Mouse (Mus musculus): ENCODE data around the gene Dlx5.

The Dlx5 gene

DNA sequence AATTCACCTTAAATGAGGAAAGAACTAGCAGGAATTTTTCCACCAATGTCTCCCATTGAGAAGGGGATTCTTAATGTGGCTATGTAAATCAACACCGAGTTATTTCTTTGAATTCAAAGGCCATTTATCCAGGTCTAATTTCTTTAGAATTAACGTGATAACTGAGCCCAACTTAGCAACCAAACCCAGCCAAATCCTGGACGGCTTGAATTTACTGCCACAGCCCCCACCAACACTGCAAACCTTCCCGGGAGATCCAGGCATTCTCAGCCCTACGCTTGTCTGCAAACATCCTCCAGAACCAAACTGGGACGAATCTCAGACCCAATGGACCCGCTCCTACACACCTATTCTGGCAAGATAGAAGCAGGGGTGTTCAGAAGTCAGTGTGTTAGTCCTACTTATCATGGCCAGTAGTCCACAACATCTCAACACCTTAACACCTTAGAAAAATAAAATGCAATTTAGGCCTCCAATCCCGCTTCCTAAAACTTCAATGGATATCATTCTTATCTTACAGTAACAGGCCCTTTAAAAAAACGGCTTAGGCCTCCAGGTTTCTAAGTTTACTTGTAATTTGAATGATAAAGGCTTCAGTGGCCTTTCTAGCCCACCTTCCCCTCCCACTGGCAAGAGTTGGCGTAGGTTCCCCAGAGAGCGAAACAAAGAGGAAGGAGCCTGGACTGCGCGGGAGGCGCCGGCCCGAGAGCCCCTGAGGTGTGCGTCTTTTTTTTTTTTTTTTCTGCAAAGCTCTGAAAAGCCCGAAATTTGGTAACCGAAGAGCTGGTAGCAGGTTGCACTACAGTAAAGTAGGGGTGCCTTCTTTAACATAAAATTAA lies 22.6 kb downstream of the Dlx5 start:
- DNase-seq = no peak

DNA sequence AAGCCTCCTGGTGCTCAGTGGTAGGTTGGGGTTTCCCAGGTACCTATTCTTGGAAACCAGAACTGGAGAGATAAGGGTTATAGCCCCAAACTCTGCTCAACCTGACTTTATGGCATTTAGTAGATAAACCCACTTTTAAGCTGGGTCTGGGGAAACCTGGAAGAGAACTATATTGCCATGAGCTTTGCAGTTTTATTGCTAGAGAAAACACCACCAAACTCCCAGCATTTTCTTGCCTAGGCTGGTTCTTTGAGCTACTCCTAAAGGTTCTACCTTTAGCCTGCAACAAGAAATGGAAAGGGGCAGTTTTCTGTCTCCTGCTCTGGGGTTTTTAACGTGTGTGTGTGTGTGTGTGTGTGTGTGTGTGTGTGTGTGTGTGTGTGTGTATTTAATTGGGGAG lies 23.3 kb downstream of the Dlx5 start:
- DNase-seq = no peak

- DNase-seq = no peak
Measured at GRCm38 (mm10) chr6:6857766-6858165, 24.1 kb downstream of the Dlx5 start.

GRCm38 (mm10) chr6:6856881-6857280 lies 25.0 kb downstream of the Dlx5 start:
- DNase-seq = no peak

DNA sequence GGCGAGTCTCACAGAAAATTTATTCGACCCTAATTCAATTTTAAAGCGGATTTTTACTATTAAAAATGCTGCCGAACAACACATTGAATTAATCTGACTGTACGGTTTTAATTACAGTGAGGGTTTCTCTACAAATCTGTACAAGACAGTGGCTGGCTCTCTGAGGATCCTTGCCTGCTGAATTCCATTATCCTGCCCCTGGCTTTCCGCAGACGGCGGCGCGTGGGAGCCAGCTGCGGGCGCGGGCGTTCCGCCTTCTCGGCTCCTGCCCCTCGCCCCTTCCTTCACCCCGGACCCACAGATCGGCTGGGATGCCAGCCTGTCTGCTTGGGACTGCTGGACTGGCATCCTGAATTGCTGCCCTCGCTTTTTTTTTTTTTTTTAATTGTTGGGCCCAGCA lies 25.6 kb downstream of the Dlx5 start:
- no peak for DNase-seq

GRCm38 (mm10) chr6:6855746-6856185 lies 26.1 kb downstream of the Dlx5 start:
- DNase-seq = no peak

- DNase-seq = no peak
Measured at GRCm38 (mm10) chr6:6854902-6855745, 26.8 kb downstream of the Dlx5 start.

DNA sequence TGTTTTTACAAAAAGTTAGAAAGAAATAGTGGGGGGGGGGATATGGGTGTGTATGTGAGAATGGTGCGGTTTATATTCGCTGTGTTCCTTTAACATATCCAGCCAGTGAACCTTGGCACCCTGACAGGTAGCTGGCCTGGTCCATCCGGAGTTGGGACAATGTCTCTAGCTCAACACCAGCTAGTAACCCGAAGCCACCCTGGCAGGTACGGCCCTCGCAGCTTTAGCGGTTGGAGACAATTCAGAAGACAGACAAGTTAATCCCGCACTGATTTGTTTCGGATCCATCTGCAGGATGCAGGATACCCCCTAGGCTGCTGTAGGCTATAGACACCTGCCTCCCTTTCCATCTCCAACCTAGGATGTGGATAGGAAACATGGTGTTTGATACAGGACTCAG lies 27.7 kb downstream of the Dlx5 start:
- DNase-seq = no peak

DNA sequence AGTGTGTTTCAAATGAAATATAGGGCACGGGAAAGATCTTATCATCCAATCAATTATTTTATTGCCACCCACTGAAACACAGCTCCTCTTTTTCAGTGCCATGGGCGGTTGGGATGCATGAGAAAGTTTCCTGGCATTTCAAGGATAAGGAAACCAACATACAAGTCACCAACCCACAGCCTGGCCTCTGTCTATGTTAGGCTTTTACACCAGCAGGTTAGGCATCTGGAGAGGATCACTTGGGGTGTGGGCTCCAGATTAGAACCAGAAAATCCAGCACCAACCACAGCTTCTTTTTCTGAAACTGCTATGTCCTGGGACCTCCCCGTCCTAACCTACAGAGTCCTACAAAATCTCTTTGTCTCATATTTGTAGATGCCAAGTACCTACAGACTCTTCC lies 28.9 kb downstream of the Dlx5 start:
- no peak for DNase-seq

DNA sequence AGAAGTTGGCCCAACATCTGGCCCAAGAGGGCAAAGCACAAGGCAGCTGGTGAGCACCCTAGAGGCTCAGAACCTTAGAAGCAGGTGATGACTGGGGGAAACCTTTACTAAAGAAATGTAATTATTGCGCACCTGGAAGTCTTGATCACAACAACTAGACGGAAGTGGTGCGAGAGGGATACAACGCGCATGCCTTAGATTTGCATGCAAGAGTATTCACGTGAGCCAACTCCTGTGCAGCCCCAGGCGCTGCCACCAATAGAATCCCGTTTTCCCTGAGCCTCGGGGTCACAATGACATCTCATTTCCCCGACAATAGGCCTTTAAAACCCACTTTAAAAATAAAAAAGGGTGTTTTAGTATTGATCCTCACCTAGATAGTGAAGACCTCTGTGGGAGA lies 30.7 kb downstream of the Dlx5 start:
- no peak for DNase-seq

DNA sequence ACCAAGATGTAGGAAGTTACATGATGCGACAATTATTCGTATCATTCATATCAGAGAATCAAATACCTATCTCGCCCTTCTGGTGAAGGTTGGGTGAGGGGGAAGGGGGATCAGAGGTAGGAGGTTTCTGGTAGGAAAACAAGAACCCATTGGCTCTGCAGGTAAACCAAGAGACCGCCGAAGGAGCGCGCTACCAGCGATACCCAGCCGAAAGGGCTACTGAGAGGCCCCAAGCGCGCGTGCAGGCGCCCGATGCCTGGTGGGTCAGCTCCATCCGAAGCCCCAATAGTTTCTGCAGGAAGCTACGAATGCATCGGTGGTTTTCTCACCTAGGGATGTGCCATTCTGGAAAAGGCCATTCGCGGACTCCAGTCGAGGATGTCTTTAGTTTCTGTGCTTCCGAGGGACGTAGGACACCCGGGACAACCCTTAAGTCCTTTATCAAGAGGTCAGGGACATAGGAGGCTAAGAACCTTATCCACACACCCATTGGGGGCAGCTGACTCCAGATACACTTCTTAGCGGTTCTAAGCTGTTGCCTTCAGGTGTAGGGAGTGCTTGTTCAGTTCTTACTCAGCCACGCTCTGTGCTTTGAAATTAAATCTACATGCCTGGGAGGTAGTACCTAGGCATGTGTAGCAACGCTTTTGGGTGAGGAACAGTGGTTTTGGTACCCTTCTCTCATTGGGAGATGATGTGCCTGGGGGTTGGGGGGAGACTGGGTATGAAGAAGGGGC lies 31.4 kb downstream of the Dlx5 start:
- DNase-seq = no peak

DNA sequence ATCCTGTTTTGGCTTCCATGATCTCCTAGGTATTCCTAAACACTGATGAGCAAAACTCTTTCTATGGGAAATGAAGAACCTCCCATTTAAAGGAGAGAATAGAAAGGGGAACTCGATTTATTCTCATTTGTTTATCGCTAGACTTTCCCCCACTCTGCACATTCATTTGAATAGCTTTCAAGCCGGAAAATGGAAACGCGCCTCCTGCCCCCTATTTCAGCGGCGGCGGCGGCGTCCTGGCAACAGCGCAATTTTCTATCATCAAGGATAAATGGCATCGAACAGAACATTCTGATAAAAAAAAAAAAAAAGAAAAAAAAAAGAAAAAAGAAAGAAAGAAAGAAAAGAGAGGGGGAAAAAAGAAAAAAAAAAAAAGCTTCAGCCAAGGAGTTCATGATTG lies 32.1 kb downstream of the Dlx5 start:
- no peak for DNase-seq

DNA sequence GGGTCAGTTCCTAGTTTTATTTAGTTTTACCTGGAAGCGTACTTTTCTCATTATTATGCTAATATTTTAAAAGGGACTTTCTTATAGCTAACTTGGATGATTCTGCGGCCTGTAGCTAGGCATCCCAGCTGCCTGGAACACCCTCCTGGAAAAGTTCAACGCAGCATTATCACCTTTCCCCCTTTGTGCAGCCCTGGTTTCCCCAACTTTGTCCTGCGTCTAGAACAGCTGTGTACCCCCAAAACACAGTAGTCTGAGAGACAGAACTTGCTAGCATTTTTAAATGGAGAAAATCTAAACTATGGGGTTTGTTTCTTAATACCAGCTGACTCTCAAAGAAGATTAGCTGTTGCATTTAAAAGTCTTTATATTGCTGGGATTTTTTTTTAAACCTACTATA lies 33.3 kb downstream of the Dlx5 start:
- no peak for DNase-seq

DNA sequence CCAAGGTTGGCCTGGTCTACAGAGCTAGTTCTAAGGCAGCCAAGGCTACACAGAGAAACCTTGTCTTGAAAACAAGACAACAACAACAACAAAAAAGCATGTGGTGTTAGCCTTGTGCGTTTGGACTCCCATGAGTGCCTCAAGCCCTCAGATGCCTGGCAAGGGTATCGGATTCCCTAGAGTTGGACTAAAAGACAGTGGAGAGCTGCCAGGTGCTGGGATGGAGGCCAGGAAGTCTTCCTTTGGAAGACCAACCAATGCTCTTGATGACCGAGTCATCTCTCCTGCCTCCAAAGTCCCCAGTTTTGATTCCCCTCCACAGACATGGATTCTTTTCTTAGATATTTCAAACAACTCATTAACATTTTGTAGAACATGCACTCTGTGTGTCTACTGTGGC lies 48.6 kb downstream of the Dlx5 start:
- no peak for DNase-seq

DNA sequence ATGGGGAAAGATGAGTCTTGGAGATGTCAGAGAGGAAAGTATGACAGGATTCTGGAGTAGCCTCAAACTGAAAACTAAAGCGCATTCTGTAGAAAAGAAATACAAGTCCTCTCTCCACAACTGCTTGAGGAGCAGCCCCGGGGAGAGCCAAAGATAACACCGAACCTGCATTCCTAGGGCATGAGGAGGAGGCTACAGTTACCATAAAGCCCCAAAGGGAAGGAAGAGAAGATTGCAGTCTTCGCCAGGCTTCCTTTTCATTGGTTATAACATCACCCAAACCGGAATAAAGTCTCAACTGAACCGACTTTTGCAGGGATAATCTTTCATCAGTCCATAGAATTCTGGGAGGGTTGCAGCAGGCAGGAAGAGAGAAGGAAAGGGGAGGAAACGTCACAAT lies 51.4 kb downstream of the Dlx5 start:
- no peak for DNase-seq

Measured in cerebellum, adult 11-12 months (tissue).